Mouse (Mus musculus) layer of hippocampus, adult 9-11 months (tissue): ENCODE measurements around the gene Pld1.

Experiments
- DNase-seq: peaks from one replicate; pipeline ENCODE4 v3.0.0; 2022

Gene Pld1

GRCm38 (mm10) chr3:27938381-27939323 is at the start of gene Pld1:
Pld1 (plus strand) TSS chr3:27938695.
- DNase-seq, result peak; percentile 82

- DNase-seq, result no peak
Observed at GRCm38 (mm10) chr3:27896318-27896892, 42.1 kb upstream of the Pld1 start, which contains the start of gene Tmem212. Tmem212 (minus strand) TSS chr3:27896368.

- DNase-seq, result no peak
Observed at GRCm38 (mm10) chr3:27898178-27898577, 40.3 kb upstream of the Pld1 start.

GRCm38 (mm10) chr3:27899012-27899726 is 39.3 kb upstream of the Pld1 start:
- peak; percentile 12 for DNase-seq

- no peak for DNase-seq
Observed at GRCm38 (mm10) chr3:27901846-27902245, 36.6 kb upstream of the Pld1 start.

- no peak for DNase-seq
Observed at GRCm38 (mm10) chr3:27904659-27905330, 33.7 kb upstream of the Pld1 start.

- no peak for DNase-seq
Observed at GRCm38 (mm10) chr3:27906647-27907209, 31.8 kb upstream of the Pld1 start.

GRCm38 (mm10) chr3:27907301-27907700 is 31.2 kb upstream of the Pld1 start:
- DNase-seq, result no peak

- DNase-seq, result no peak
Observed at GRCm38 (mm10) chr3:27908316-27908715, 30.2 kb upstream of the Pld1 start.

GRCm38 (mm10) chr3:27909016-27909415 is 29.5 kb upstream of the Pld1 start:
- DNase-seq, result no peak

- no peak for DNase-seq
Observed at GRCm38 (mm10) chr3:27918656-27919436, 19.6 kb upstream of the Pld1 start.

- no peak for DNase-seq
Observed at GRCm38 (mm10) chr3:27921268-27922020, 17.1 kb upstream of the Pld1 start.

GRCm38 (mm10) chr3:27924037-27924436 is 14.5 kb upstream of the Pld1 start:
- DNase-seq, result no peak

GRCm38 (mm10) chr3:27929219-27929618 is 9.3 kb upstream of the Pld1 start:
- no peak for DNase-seq

- no peak for DNase-seq
Observed at GRCm38 (mm10) chr3:27932391-27932790, 6.1 kb upstream of the Pld1 start.

GRCm38 (mm10) chr3:27935644-27936043 is 2.9 kb upstream of the Pld1 start:
- DNase-seq, result no peak

- no peak for DNase-seq
Observed at GRCm38 (mm10) chr3:27936731-27937130, 1.8 kb upstream of the Pld1 start.

- no peak for DNase-seq
Observed at GRCm38 (mm10) chr3:27937144-27938110, 1.1 kb upstream of the Pld1 start.

- no peak for DNase-seq
Observed at GRCm38 (mm10) chr3:27941634-27942033, 3.1 kb downstream of the Pld1 start.

GRCm38 (mm10) chr3:27942991-27943390 is 4.5 kb downstream of the Pld1 start:
- DNase-seq, result no peak
